Mouse (Mus musculus): ENCODE data around the gene Shld2. TPM values are rescaled to one million over a fixed set of nuclear protein-coding genes. Genes with fewer than 3 reads are reported as not detected.

Gene Shld2
- polyA plus RNA-seq, 1 experiment, result 4.6 TPM

- H3K4me1 ChIP-seq (ENCODE audit: control insufficient read depth, insufficient read depth, low read length), result no peaks in the 10 kb centered on the region
- no peak overlapping the region for H3K4me3 ChIP-seq (ENCODE audit: insufficient read depth, low read length)
- no peak overlapping the region for H3K27ac ChIP-seq (ENCODE audit: insufficient read depth, low read length)
- TF ChIP-seq CTCF (IDR thresholded peaks at IDR 0.05; ENCODE audit: extremely low read depth, insufficient read depth, low read length) (no peak), POLR2A (IDR thresholded peaks at IDR 0.05; ENCODE audit: extremely low read depth, insufficient read depth, low read length) (no peak)
These were observed 13.9 kb downstream of the Shld2 start for GRCm38 (mm10) chr14:34296350-34296749.

- Histone ChIP-seq H3K4me3 (ENCODE audit: insufficient read depth, low read length) (no peak overlapping the region), H3K4me1 (ENCODE audit: control insufficient read depth, insufficient read depth, low read length) (no peaks in the 10 kb centered on the region), H3K27ac (ENCODE audit: insufficient read depth, low read length) (no peak overlapping the region)
- TF ChIP-seq POLR2A (IDR thresholded peaks at IDR 0.05; ENCODE audit: extremely low read depth, insufficient read depth, low read length) (no peak), CTCF (IDR thresholded peaks at IDR 0.05; ENCODE audit: extremely low read depth, insufficient read depth, low read length) (no peak)
These were observed 16.7 kb downstream of the Shld2 start for GRCm38 (mm10) chr14:34293641-34294040.

GRCm38 (mm10) chr14:34290229-34290628, 20.1 kb downstream of the Shld2 start:
- no peak overlapping the region for H3K27ac ChIP-seq (ENCODE audit: insufficient read depth, low read length)
- TF ChIP-seq CTCF (IDR thresholded peaks at IDR 0.05; ENCODE audit: extremely low read depth, insufficient read depth, low read length), result no peak
- TF ChIP-seq POLR2A (IDR thresholded peaks at IDR 0.05; ENCODE audit: extremely low read depth, insufficient read depth, low read length), result no peak
- H3K4me1 ChIP-seq (ENCODE audit: control insufficient read depth, insufficient read depth, low read length), result no peaks in the 10 kb centered on the region
- H3K4me3 ChIP-seq (ENCODE audit: insufficient read depth, low read length), result no peak overlapping the region

GRCm38 (mm10) chr14:34289259-34290015, 20.9 kb downstream of the Shld2 start:
- TF ChIP-seq CTCF (IDR thresholded peaks at IDR 0.05; ENCODE audit: extremely low read depth, insufficient read depth, low read length) (no peak), POLR2A (IDR thresholded peaks at IDR 0.05; ENCODE audit: extremely low read depth, insufficient read depth, low read length) (no peak)
- H3K4me3 ChIP-seq (ENCODE audit: insufficient read depth, low read length), result no peak overlapping the region
- no peak overlapping the region for H3K27ac ChIP-seq (ENCODE audit: insufficient read depth, low read length)
- no peaks in the 10 kb centered on the region for H3K4me1 ChIP-seq (ENCODE audit: control insufficient read depth, insufficient read depth, low read length)

GRCm38 (mm10) chr14:34288396-34288795, 21.9 kb downstream of the Shld2 start:
- Histone ChIP-seq H3K27ac (ENCODE audit: insufficient read depth, low read length) (no peak overlapping the region), H3K4me3 (ENCODE audit: insufficient read depth, low read length) (no peak overlapping the region), H3K4me1 (ENCODE audit: control insufficient read depth, insufficient read depth, low read length) (no peaks in the 10 kb centered on the region)
- TF ChIP-seq POLR2A (IDR thresholded peaks at IDR 0.05; ENCODE audit: extremely low read depth, insufficient read depth, low read length), result no peak
- no peak for TF ChIP-seq CTCF (IDR thresholded peaks at IDR 0.05; ENCODE audit: extremely low read depth, insufficient read depth, low read length)

GRCm38 (mm10) chr14:34281736-34282269, 28.5 kb downstream of the Shld2 start:
- H3K27ac ChIP-seq (ENCODE audit: insufficient read depth, low read length), result no peak overlapping the region
- no peaks in the 10 kb centered on the region for H3K4me1 ChIP-seq (ENCODE audit: control insufficient read depth, insufficient read depth, low read length)
- TF ChIP-seq CTCF (IDR thresholded peaks at IDR 0.05; ENCODE audit: extremely low read depth, insufficient read depth, low read length) (no peak), POLR2A (IDR thresholded peaks at IDR 0.05; ENCODE audit: extremely low read depth, insufficient read depth, low read length) (no peak)
- no peak overlapping the region for H3K4me3 ChIP-seq (ENCODE audit: insufficient read depth, low read length)

DNA sequence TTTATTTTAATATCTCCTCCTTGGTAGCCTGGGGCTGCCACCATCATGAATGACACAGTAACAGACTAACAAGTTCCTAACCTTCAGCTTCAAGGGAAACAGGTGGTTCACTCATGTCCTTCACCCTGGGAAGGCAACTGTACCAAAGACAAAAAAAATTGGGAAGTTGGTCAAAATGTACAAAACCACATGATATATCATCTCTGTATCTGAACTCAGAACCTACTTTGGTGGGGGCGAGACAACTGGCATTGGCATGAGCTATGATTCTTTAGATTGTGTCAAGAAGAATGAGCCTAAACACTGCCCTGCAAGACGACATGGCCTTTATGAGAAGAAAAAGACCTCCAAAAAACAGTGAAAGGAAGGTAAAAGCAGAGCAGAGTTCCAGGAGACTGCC, 29.5 kb downstream of the Shld2 start:
- no peak for TF ChIP-seq CTCF (IDR thresholded peaks at IDR 0.05; ENCODE audit: extremely low read depth, insufficient read depth, low read length)
- no peak for TF ChIP-seq POLR2A (IDR thresholded peaks at IDR 0.05; ENCODE audit: extremely low read depth, insufficient read depth, low read length)
- Histone ChIP-seq H3K4me3 (ENCODE audit: insufficient read depth, low read length) (no peak overlapping the region), H3K27ac (ENCODE audit: insufficient read depth, low read length) (no peak overlapping the region), H3K4me1 (ENCODE audit: control insufficient read depth, insufficient read depth, low read length) (no peaks in the 10 kb centered on the region)

DNA sequence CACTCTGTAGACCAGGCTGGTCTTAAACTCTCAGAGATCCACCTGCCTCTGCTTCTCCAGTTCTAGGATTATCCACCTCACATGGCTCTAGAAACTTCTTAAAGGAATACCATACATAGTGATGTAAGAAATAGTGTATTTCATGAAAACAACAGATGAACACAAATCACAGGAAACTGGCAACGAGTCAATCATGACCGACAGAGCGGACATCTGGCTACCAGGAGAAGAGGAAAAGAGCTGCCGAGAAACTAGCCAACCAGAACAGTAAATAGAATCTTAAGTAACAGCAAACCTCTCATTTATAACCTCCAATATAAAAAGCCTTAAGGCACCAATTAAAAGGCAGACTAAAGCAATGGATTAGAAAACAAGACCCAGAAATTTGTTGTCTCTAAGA, 30.6 kb downstream of the Shld2 start:
- TF ChIP-seq CTCF (IDR thresholded peaks at IDR 0.05; ENCODE audit: extremely low read depth, insufficient read depth, low read length) (no peak), POLR2A (IDR thresholded peaks at IDR 0.05; ENCODE audit: extremely low read depth, insufficient read depth, low read length) (no peak)
- Histone ChIP-seq H3K27ac (ENCODE audit: insufficient read depth, low read length) (no peak overlapping the region), H3K4me3 (ENCODE audit: insufficient read depth, low read length) (no peak overlapping the region), H3K4me1 (ENCODE audit: control insufficient read depth, insufficient read depth, low read length) (no peaks in the 10 kb centered on the region)

DNA sequence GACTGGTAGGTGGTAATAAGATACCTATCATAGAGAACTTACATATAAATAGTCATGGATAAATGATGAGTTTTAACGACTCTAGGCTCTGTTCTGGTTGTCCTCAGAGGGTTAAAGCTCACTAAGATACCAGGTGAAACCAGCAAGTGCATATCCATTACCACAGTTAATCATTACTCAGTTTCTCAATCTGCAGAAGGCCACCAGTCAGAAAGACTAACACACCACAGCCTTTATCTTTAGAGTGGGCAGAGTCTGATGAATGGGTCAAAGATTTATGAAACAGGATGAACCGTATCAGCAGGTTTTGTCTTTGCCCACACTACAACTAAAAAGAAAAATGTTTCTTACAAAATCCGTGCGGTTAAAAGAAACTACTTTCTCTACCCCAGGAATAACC, 35.1 kb downstream of the Shld2 start:
- no peaks in the 10 kb centered on the region for H3K4me1 ChIP-seq (ENCODE audit: control insufficient read depth, insufficient read depth, low read length)
- H3K27ac ChIP-seq (ENCODE audit: insufficient read depth, low read length), result no peak overlapping the region
- TF ChIP-seq POLR2A (IDR thresholded peaks at IDR 0.05; ENCODE audit: extremely low read depth, insufficient read depth, low read length) (no peak), CTCF (IDR thresholded peaks at IDR 0.05; ENCODE audit: extremely low read depth, insufficient read depth, low read length) (no peak)
- H3K4me3 ChIP-seq (ENCODE audit: insufficient read depth, low read length), result no peak overlapping the region

DNA sequence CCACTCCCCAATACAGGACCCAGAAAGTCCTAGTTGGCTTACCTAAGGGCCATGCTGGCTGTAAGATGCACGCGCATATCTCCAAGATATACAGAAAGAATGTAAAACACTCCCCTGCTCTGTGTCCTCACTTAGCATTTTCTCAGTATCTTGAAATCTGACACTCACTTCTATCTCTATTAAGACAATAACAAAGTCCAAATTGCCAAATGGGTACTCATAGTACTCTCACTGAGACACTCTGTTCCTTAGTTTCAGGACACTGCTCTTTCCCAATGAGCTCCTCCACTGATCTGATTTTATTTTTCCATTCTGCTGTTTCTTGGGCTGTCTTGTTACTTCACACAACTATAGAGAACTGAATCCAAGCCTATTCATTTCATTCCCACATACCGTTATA, 36.2 kb downstream of the Shld2 start:
- no peak overlapping the region for H3K4me3 ChIP-seq (ENCODE audit: insufficient read depth, low read length)

More for the DNA sequence above, 36.2 kb downstream of the Shld2 start:
- Histone ChIP-seq H3K27ac (ENCODE audit: insufficient read depth, low read length) (no peak overlapping the region), H3K4me1 (ENCODE audit: control insufficient read depth, insufficient read depth, low read length) (no peaks in the 10 kb centered on the region)
- no peak for TF ChIP-seq POLR2A (IDR thresholded peaks at IDR 0.05; ENCODE audit: extremely low read depth, insufficient read depth, low read length)
- TF ChIP-seq CTCF (IDR thresholded peaks at IDR 0.05; ENCODE audit: extremely low read depth, insufficient read depth, low read length), result no peak
